ENCODE assay signal across 19 mouse cellular contexts in genomic region chr1:132774959-132775358, GRCm38 (mm10). TPM values are rescaled to one million over a fixed set of nuclear protein-coding genes. Genes with fewer than 3 reads are reported as not detected.
"Had no signal": no experiment of that assay in that cellular context is flagged by ENCODE, and none has a peak within 500 bp of the region (broad histone marks: within the 10 kb centered on the region; RNA-seq: fewer than 3 reads in every experiment).

No protein-coding gene starts in this region.

- H3K27ac ChIP-seq: lung, embryonic 15.5 days; macrophage; midbrain, embryonic 12.5 days; neural tube, embryonic 12.5 days; stomach, embryonic 15.5 days; stomach, postnatal 0 days had no signal

- H3K9me3 ChIP-seq: lung, embryonic 15.5 days; megakaryocyte, embryonic 14.5 days; midbrain, embryonic 12.5 days; neural tube, embryonic 12.5 days; stomach, embryonic 15.5 days had no signal

- H3K4me1 ChIP-seq: lung, embryonic 15.5 days; megakaryocyte, embryonic 14.5 days; midbrain, embryonic 12.5 days; neural tube, embryonic 12.5 days; stomach, embryonic 15.5 days had no signal

- H3K27me3 ChIP-seq: lung, embryonic 15.5 days; midbrain, embryonic 12.5 days; neural tube, embryonic 12.5 days had no signal

- H3K36me3 ChIP-seq: lung, embryonic 15.5 days; midbrain, embryonic 12.5 days; neural tube, embryonic 12.5 days; stomach, embryonic 15.5 days had no signal

- H3K4me3 ChIP-seq: lung, embryonic 15.5 days; megakaryocyte, embryonic 14.5 days; midbrain, embryonic 12.5 days; neural tube, embryonic 12.5 days; stomach, embryonic 15.5 days had no signal

- DNase-seq: lung, adult 2 months; lung, postnatal 14 days; lung, postnatal 36 days; midbrain, embryonic 14.5 days; right cerebral cortex, postnatal 14 days; thymus, adult 2 months; thymus, postnatal 25 days; thymus, postnatal 4 days had no signal

- ATAC-seq: lung, postnatal 0 days; midbrain, embryonic 16.5 days had no signal

RNA-seq across cellular contexts. Expression of gene Nfasc, which starts 33.4 kb away (rescaled TPM):
- total RNA-seq: megakaryocyte progenitor cell, adult 5-6 weeks; monocyte, adult 5-6 weeks had no signal
- polyA plus RNA-seq: macrophage had no signal
